Mouse (Mus musculus) lung, embryonic 14.5 days (tissue): ENCODE results near the gene Mcam. TPM values are rescaled to one million over a fixed set of nuclear protein-coding genes. Genes with fewer than 3 reads are reported as not detected.

Experiments
- ATAC-seq: fragments of 200-750 bp; cut with Nextera tagmentation; 2 replicates; pipeline ENCODE4 v1.8.0; 2017; ENCODE audit warnings: mild to moderate bottlenecking, moderate TSS enrichment, moderate library complexity; ENCODE audit not compliant: insufficient read depth
- DNase-seq: peaks from one replicate; pipeline ENCODE4 v3.0.0-alpha.2; 2015
- H3K27ac ChIP-seq: fragments of 300-500 bp; sonication (generic); 2 replicates; pipeline ENCODE4 v1.5.1; 2014; ENCODE audit warnings: low read depth, mild to moderate bottlenecking, moderate library complexity
- H3K27me3 ChIP-seq: fragments of 300-500 bp; sonication (generic); 2 replicates; pipeline ENCODE4 v1.6.1; 2014; ENCODE audit warnings: low read length, control low read depth; ENCODE audit not compliant: insufficient read depth
- H3K36me3 ChIP-seq: fragments of 300-500 bp; sonication (generic); 2 replicates; pipeline ENCODE4 v1.6.1; 2014; ENCODE audit warnings: control low read depth; ENCODE audit not compliant: insufficient read depth
- H3K4me1 ChIP-seq: fragments of 300-500 bp; sonication (generic); 2 replicates; pipeline ENCODE4 v1.6.1; 2014; ENCODE audit warnings: antibody characterized with exemption, control low read depth; ENCODE audit not compliant: insufficient read depth
- H3K4me2 ChIP-seq: fragments of 300-500 bp; sonication (generic); 2 replicates; pipeline ENCODE4 v1.6.1; 2014; ENCODE audit warnings: mild to moderate bottlenecking
- H3K4me3 ChIP-seq: fragments of 300-500 bp; sonication (generic); 2 replicates; pipeline ENCODE4 v1.5.1; 2014; ENCODE audit warnings: low read depth, low read length
- H3K9ac ChIP-seq: fragments of 300-500 bp; sonication (generic); 2 replicates; pipeline ENCODE4 v1.6.1; 2014
- H3K9me3 ChIP-seq: fragments of 300-500 bp; sonication (generic); 2 replicates; pipeline ENCODE4 v1.6.1; 2016; ENCODE audit warnings: low read depth, low read length, control low read depth
- CTCF ChIP-seq: IDR thresholded peaks from 2 replicates; pipeline ENCODE4 v1.5.1; 2016; ENCODE audit warnings: antibody characterized with exemption, low read depth
- WGBS: fragments of 180-500 bp; shearing (Covaris S2); extraction: QIAGEN DNeasy Blood & Tissue Kit; methylation state at CpG from one replicate; pipeline ENCODE4 v1.1.7; 2014; 5-methylcytosine and 5-hydroxymethylcytosine counted together
- polyA plus RNA-seq: library from polyadenylated mRNA; unstranded; fragments of >200 nt; fragmentation: Nextera tagmentation; extraction: Ambion mirVana; gene quantifications from 2 replicates; pipeline ENCODE4 v1.2.1, GENCODE M21; 2014

Mcam gene
- polyA plus RNA-seq = 84.9 and 87.7 TPM in 2 replicates

DNA sequence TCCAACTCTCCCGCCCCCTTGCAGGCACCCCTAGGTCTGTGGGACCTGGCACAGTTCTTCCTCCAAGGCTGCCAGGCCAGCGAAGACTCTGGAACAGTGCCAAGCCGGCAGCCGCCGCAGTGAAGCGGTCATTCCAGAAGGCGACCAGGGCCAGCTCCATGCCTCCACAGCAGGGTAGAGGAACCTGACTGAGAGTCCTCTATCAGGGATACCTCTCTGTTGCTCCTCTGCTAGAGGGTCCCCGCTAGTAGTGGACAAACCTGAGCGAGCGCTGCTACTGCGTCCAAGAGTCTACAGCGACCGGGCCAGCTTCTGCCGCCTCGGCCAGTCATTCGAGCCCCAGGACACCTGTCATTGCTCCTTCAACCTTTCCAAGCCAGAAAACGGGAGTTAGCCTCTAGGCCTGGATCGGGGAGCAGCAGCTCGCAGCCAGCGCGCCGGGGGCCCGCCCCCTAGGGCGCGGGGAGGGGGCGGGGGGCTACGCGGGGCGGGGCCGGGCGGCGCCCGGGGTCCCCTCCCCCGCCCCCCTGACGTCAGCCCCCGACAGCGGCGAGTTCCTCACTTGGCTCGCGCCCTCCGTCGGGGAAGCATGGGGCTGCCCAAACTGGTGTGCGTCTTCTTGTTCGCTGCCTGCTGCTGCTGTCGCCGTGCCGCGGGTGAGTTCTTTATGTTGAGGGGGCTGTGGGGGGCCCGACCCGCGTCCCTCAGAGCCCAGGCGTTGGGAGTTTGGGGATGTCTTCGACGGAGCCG lies at the start of gene Mcam:
Mcam (plus strand) TSS at position 369 of the 750 bp plus-strand sequence.
- TF ChIP-seq CTCF = peak; percentile 18; the same call in 1 of the 2 replicates
- Histone ChIP-seq H3K4me1 (peaks cover 20% of the 10 kb centered on the region), H3K4me3 (peak within 1 kb of the TSS; percentile 61), H3K36me3 (peaks cover 21% of the 10 kb centered on the region), H3K27ac (peak within 1 kb of the TSS; percentile 81), H3K9me3 (no peaks in the 10 kb centered on the region), H3K27me3 (peaks cover 8% of the 10 kb centered on the region), H3K9ac (peak within 1 kb of the TSS; percentile 68), H3K4me2 (peak within 1 kb of the TSS; percentile 89)
- ATAC-seq = peak; percentile 16
- under 1% methylated on average over 53 of the region's 55 CpGs for WGBS
- DNase-seq = peak; percentile 79

DNA sequence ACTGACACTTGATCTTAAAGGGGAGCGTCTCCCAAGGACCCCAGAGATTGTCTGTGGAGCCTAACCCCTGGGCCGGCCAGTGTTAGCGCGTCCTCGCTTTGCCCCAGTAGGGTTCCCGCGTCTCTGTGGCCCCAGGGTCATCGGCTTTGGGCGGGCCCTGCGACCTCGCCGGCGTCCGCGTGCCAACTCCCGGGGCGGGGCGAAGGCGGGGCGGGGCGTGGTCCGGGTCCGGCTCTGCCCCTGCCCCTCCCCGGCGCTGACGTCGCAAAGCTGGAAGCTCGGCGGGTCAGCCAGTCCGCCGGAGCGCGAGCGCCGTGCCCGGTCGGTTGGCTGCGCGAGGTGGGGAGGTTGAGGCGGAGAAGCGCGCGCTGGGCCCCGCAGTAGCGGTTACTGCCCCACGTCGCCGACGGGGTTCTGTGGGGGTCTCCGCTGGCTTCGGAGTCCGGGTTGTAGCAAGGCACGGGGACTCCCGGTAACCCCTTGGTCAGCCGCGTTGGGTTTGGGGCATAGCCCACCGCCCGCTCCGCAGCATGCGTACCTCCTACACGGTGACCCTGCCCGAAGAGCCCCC lies 49.5 kb upstream of the Mcam start:
- Histone ChIP-seq H3K27ac (no peak overlapping the region), H3K4me1 (peaks cover 7% of the 10 kb centered on the region; the same call in 1 of the 2 replicates)

DNA sequence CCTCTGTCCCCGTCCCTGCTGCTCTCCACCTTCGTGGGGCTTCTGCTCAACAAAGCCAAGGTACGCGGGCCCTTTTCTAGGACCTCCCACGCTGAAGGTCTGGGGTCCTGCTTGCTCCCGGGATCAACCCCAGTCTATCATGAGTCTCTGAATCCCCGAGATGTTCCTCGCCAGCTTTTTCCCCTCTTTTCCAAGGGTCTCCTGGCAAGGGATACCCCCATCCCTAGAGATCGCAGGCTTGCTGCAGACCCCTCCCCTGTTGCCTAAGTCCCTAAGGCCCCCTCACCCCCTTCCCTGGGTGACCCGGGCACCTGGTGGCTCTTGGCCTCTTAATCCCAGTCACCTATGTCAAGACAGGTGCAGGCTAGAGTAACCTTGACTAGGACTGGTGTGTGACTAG lies 49.0 kb upstream of the Mcam start:
- peak overlapping the region; percentile 73 for H3K9ac ChIP-seq
- no peak for TF ChIP-seq CTCF
- peak overlapping the region; percentile 100 for H3K4me2 ChIP-seq
- peaks cover 29% of the 10 kb centered on the region; the same call in 1 of the 2 replicates for H3K27me3 ChIP-seq
- ATAC-seq (no peak), DNase-seq (no peak)
- 4% methylated on average over 10 of the region's 10 CpGs for WGBS
- peaks cover 7% of the 10 kb centered on the region; the same call in 1 of the 2 replicates for H3K4me1 ChIP-seq
- H3K4me3 ChIP-seq = peak overlapping the region; percentile 59
- H3K9me3 ChIP-seq = no peaks in the 10 kb centered on the region
- H3K36me3 ChIP-seq = no peaks in the 10 kb centered on the region
- H3K27ac ChIP-seq = no peak overlapping the region

More for the DNA sequence above, 49.5 kb upstream of the Mcam start:
- Histone ChIP-seq H3K36me3 (no peaks in the 10 kb centered on the region), H3K9me3 (no peaks in the 10 kb centered on the region), H3K27me3 (peaks cover 29% of the 10 kb centered on the region; the same call in 1 of the 2 replicates), H3K4me3 (peak overlapping the region; percentile 59), H3K4me2 (peak overlapping the region; percentile 100), H3K9ac (peak overlapping the region; percentile 73)
- no peak for TF ChIP-seq CTCF
- WGBS = under 1% methylated on average over 62 of the region's 62 CpGs
- ATAC-seq (peak; percentile 75), DNase-seq (peak; percentile 91)

DNA sequence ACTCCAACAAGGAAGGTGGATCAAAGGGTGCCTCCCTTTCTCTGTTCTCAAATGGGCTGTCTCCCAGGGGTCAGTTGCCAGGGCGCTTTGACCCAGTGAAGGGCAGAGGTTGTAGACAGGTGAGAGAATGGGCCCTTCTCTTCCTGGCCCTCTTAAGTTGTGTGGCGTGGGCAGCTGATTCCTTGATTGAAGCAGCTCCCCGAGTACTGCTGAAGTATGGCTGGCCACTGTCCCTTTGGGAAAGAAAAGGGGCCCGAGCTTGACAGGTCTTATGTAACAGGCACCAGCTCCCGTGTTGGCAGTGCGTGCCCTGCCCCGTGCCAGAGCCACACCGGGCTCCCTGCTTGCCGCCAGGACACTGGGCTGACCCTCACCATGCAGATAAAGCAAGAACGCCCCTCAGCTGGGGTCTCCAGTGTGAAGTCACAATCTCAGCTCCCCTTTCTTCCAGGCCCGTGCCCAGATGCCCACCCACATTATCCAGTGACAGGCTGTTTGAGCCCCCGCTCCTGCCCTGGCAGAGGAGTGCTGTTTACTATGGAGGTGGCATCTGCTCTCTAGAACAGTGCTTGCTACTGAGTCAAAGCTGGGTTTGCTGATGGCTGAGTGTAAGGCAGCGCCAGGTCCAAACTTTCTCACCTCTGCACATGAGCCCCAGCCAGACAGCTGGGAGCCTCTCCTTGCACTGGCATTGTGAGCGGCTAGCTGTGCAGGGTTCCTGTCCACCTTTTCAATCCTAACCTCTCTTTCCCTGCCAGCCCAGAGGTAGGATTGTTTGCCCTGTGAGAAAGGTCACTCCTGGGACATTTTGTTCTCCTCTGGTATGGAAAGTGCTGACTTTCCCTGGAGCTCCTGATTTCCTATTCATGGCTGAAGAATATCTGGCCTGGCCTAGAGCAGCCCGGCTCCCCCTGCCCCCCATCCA lies 48.3 kb upstream of the Mcam start:
- no peak for DNase-seq
- no peak overlapping the region for H3K27ac ChIP-seq
- H3K9me3 ChIP-seq = no peaks in the 10 kb centered on the region
- 60% methylated on average over 15 of the region's 15 CpGs for WGBS
- no peak for ATAC-seq
- peak overlapping the region; percentile 100 for H3K4me2 ChIP-seq
- H3K9ac ChIP-seq = peak overlapping the region; percentile 73; the same call in 1 of the 2 replicates
- peak overlapping the region; percentile 59; the same call in 1 of the 2 replicates for H3K4me3 ChIP-seq
- peaks cover 7% of the 10 kb centered on the region; the same call in 1 of the 2 replicates for H3K4me1 ChIP-seq
- TF ChIP-seq CTCF = no peak
- peaks cover 29% of the 10 kb centered on the region; the same call in 1 of the 2 replicates for H3K27me3 ChIP-seq
- H3K36me3 ChIP-seq = peaks cover 1% of the 10 kb centered on the region; the same call in 1 of the 2 replicates

DNA sequence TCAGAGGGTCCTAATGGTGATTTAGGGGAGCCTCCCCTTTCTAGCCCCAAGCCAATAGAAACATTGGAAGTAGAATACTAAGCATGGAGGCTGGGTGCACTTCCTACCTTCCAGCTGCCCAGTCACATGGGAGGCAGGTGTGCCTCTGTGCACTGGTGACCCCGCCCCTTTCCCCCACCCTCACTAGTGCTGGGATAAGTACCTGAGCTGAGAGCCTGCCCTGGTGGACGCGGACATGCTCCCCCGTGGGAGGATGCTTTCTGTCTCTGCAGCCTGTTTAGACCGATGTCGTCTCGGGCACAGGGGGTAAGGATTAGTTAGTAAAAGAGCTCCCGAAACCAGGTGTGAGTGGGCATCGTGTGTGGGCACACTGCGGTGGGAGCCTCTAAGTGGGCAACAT lies 47.3 kb upstream of the Mcam start:
- ATAC-seq (no peak), DNase-seq (no peak)
- Histone ChIP-seq H3K9ac (no peak overlapping the region), H3K4me3 (no peak overlapping the region), H3K4me2 (no peak overlapping the region), H3K36me3 (peaks cover 9% of the 10 kb centered on the region; the same call in 1 of the 2 replicates), H3K9me3 (no peaks in the 10 kb centered on the region), H3K27ac (no peak overlapping the region), H3K4me1 (peaks cover 7% of the 10 kb centered on the region; the same call in 1 of the 2 replicates), H3K27me3 (peaks cover 29% of the 10 kb centered on the region; the same call in 1 of the 2 replicates)
- no peak for TF ChIP-seq CTCF
- WGBS = 49% methylated on average over 10 of the region's 10 CpGs

DNA sequence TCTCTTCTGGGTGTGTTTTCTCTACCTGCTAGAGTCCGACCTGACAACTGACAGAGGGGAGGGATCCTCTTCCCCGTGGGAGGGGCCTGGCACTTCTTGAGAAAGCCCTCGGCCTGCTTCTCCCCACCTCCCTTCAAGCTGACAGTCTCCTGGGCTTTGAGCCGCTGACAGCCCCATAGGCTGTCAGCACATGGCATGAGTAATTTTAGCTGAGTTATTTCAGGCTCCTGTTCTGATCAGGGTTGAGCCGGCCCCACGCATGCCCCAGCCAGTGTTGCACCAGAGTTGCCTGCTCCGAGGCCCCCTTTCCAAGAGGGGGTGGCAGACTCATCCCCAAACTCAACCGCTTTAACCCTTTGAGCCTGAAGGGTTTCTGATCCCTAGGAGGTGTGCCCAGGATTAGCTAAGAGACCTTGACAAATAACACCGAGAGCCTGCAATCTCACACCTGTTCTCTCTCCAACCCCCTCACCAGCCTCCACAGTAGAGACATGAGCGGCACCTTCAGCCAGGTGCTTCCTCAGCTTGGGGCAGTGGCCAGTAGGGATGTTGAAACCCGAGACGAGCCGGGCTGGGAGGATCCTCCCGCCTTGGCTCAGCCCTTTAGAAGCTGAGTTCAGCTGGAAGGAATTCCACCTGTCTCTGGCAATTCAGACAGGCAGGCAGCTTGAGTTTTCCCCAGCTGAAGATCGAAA lies 46.4 kb upstream of the Mcam start:
- Histone ChIP-seq H3K4me3 (no peak overlapping the region), H3K4me1 (peaks cover 7% of the 10 kb centered on the region; the same call in 1 of the 2 replicates), H3K9me3 (no peaks in the 10 kb centered on the region), H3K27ac (peak overlapping the region; percentile 58; the same call in 1 of the 2 replicates), H3K4me2 (peak overlapping the region; percentile 35; the same call in 1 of the 2 replicates), H3K9ac (no peak overlapping the region; the same call in 1 of the 2 replicates), H3K36me3 (peaks cover 14% of the 10 kb centered on the region; the same call in 1 of the 2 replicates), H3K27me3 (peaks cover 23% of the 10 kb centered on the region; the same call in 1 of the 2 replicates)
- TF ChIP-seq CTCF = no peak
- WGBS = 8% methylated on average over 15 of the region's 15 CpGs
- DNase-seq (peak; percentile 56), ATAC-seq (no peak)
